Mouse (Mus musculus) E14TG2a.4 (cell line): ENCODE data around the gene Atp5s.

Source experiments
- H3K27me3 ChIP-seq: 2 replicates; pipeline ENCODE4 v1.6.1; 2014; ENCODE audit warnings: low read length, control low read depth; ENCODE audit not compliant: insufficient read depth
- H3K36me3 ChIP-seq: 2 replicates; pipeline ENCODE4 v1.6.1; 2014; ENCODE audit warnings: low read length, control low read depth; ENCODE audit not compliant: insufficient read depth
- H3K4me1 ChIP-seq: replicated peaks from 2 replicates; pipeline ENCODE4 v1.6.1; 2014; ENCODE audit warnings: low read depth, low read length, control low read depth
- H3K4me3 ChIP-seq: replicated peaks from 2 replicates; pipeline ENCODE4 v1.5.1; 2014; ENCODE audit warnings: mild to moderate bottlenecking, low read length
- H3K9me3 ChIP-seq: 2 replicates; pipeline ENCODE4 v1.6.1; 2014; ENCODE audit warnings: low read length, control low read depth
- CTCF ChIP-seq: conservative IDR thresholded peaks from 2 replicates; pipeline ENCODE4 v1.5.1; 2014; ENCODE audit warnings: low read length
- NANOG ChIP-seq: IDR thresholded peaks from 2 replicates; pipeline ENCODE4 v1.6.1; 2014; ENCODE audit warnings: borderline replicate concordance, low read length, mixed read lengths
- POU5F1 ChIP-seq: IDR thresholded peaks from 2 replicates; pipeline ENCODE4 v1.6.1; 2014; ENCODE audit warnings: low read length, borderline replicate concordance

The Atp5s gene

DNA sequence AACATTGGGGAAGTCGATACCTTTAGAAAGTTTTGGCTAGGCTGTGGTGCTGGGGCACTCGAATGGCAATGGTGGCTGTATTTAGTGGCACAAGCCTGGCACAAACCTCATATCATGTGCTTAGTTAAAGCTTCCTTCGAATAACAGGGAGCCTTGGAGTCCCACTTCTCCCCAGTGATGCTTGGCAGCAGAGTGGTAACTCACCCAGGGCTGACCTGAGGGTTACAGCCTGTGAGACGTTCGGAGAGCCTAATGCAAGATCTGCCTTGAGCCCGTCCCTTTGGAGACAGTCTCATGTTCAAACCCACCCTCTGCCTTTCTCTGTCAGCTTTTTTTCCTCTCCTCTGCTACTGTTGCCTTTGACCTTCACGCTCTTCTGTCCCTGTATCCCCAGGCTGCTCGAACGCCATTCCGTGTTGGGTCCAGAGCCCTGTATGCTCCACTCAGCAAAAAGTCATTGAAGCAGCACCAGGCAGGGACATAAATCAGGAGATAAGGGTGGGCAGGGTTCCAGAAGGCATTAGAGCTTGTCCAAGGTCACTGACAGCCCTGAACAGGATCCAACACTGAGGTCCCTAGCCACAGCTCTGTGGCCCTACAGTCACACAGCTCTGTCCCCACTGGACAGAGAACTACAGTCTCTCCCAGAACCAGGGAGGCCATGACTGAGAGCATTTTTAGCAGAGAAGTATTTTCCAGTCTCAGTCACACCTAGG, 57.3 kb downstream of the Atp5s start:
- Histone ChIP-seq H3K4me1 (peaks cover 4% of the 10 kb centered on the region; the same call in 1 of the 2 replicates), H3K9me3 (no peaks in the 10 kb centered on the region), H3K4me3 (no peak overlapping the region), H3K27me3 (peaks cover 7% of the 10 kb centered on the region), H3K36me3 (no peaks in the 10 kb centered on the region)
- TF ChIP-seq POU5F1 (no peak), NANOG (no peak), CTCF (no peak)

DNA sequence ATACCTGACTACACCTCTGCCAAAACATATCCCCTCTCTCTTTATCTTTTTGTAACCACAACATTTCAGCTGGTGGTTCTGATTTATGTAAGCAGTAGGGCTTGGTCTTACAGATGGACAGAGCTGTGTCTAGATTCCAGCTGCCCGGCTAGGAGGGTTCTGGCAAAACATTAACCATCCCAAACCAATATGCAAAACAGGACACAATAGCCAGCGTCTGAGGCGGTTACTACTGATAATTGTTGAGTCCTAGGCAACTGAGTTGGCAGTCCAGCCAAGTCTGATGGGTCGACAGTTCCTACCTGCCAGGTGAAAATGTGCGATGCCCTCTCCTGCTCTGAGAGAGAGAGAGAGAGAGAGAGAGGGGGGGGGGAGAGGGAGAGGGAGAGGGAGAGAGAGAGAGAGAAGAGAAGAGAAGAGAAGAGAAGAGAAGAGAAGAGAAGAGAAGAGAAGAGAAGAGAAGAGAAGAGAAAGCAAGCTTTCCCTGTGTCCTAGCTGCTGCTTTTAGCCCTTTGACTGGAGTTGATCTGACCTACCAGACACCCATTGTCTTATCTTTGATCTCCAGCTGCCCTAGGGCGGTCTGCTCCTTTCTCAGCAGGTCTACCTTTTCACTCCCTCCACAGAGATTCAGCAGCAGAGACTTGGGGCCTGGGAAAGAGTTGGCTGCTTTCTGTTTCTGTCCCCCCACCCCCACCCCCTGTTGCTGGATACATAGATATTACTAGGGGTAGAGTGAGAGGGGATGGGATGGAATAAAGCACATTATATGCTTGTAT, 58.7 kb downstream of the Atp5s start:
- peaks cover 4% of the 10 kb centered on the region; the same call in 1 of the 2 replicates for H3K4me1 ChIP-seq
- H3K4me3 ChIP-seq = no peak overlapping the region
- TF ChIP-seq NANOG (no peak), CTCF (no peak), POU5F1 (no peak)
- no peaks in the 10 kb centered on the region for H3K9me3 ChIP-seq
- no peaks in the 10 kb centered on the region for H3K36me3 ChIP-seq
- peaks cover 16% of the 10 kb centered on the region for H3K27me3 ChIP-seq

DNA sequence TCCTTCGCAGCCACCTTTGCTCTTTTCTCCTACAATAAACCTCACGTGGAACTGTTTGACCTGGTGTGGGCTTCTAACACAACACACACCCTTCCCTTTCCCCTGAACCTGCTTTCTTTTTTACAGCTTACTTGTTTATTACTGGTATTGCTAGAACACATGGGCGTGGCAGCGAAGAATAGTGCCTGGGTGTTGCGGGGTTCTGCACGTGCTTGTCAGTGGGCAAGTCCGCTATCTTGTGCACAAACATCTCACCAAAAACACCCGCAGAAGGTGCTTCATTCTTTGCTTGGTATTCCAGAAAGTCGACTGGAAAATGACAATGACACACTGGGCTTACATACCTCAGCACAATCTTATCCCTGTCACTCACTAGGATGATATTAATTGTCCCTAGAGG, 60.7 kb downstream of the Atp5s start:
- Histone ChIP-seq H3K27me3 (peaks cover 35% of the 10 kb centered on the region), H3K36me3 (no peaks in the 10 kb centered on the region), H3K4me3 (no peak overlapping the region), H3K9me3 (no peaks in the 10 kb centered on the region), H3K4me1 (peaks cover 9% of the 10 kb centered on the region)
- TF ChIP-seq NANOG = no peak
- TF ChIP-seq CTCF = no peak
- no peak for TF ChIP-seq POU5F1

DNA sequence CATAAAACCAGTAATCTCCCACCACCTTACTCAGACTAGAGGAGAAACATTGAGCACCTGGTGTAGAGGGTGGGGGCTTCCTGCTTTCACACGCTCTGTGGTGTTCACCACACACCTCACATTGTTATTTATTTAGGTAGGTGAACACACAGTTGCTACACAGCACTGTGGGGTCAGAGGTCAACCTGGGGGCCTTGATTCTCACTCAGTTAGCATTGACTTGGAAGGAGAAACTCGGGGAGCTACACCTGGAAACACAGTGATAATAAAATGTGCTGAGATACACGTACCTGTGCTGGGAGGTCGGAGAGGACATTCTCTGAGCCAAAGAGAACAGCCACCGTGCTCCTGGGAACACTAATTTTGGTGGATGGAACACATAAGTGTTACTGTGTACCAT, 63.6 kb downstream of the Atp5s start:
- TF ChIP-seq CTCF = no peak
- TF ChIP-seq POU5F1 = no peak
- TF ChIP-seq NANOG = no peak

DNA sequence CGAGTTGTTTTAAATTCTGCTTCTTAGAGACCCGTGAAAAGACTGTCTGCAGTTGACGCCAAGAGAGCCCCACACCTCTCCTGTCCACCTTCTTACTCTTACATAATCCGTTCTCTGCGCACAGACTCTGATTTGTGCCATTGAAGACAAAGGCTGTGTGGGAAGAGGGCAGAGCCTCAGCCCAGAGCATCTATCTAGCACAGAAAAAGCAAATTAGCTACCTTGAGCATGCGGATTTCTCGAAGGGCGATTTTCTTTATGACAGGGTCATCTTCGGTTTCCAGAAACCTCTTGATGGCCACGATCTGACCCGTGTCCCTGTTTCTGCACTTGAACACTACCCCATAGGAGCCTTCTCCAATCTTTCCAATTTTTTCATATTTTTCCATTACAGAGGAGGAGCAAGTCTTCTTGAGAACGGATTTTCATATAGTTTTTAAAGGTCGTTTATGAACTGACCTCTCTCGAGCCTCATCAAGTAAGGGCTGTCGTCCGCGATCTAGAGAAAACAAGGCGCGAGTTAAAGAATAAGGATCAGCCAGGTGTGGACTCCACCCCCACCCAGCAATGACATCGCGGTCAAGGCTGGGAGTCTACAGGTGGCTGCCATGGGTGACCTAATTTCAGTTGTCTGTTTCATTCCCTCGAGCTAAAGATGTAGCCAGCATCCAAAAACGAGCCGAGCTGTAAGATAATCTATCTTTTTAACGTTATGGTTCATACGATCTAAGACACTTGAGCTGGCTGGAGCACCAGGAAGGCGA, 65.2 kb downstream of the Atp5s start:
- Histone ChIP-seq H3K4me1 (peaks cover 15% of the 10 kb centered on the region), H3K9me3 (peaks cover 5% of the 10 kb centered on the region; the same call in 1 of the 2 replicates), H3K4me3 (peak overlapping the region; percentile 76), H3K27me3 (peaks cover 49% of the 10 kb centered on the region), H3K36me3 (no peaks in the 10 kb centered on the region)
- TF ChIP-seq NANOG = no peak
- no peak for TF ChIP-seq POU5F1
- no peak for TF ChIP-seq CTCF

More for the DNA sequence above, 63.6 kb downstream of the Atp5s start:
- Histone ChIP-seq H3K9me3 (no peaks in the 10 kb centered on the region), H3K36me3 (no peaks in the 10 kb centered on the region), H3K27me3 (peaks cover 49% of the 10 kb centered on the region), H3K4me1 (peaks cover 18% of the 10 kb centered on the region), H3K4me3 (no peak overlapping the region)

DNA sequence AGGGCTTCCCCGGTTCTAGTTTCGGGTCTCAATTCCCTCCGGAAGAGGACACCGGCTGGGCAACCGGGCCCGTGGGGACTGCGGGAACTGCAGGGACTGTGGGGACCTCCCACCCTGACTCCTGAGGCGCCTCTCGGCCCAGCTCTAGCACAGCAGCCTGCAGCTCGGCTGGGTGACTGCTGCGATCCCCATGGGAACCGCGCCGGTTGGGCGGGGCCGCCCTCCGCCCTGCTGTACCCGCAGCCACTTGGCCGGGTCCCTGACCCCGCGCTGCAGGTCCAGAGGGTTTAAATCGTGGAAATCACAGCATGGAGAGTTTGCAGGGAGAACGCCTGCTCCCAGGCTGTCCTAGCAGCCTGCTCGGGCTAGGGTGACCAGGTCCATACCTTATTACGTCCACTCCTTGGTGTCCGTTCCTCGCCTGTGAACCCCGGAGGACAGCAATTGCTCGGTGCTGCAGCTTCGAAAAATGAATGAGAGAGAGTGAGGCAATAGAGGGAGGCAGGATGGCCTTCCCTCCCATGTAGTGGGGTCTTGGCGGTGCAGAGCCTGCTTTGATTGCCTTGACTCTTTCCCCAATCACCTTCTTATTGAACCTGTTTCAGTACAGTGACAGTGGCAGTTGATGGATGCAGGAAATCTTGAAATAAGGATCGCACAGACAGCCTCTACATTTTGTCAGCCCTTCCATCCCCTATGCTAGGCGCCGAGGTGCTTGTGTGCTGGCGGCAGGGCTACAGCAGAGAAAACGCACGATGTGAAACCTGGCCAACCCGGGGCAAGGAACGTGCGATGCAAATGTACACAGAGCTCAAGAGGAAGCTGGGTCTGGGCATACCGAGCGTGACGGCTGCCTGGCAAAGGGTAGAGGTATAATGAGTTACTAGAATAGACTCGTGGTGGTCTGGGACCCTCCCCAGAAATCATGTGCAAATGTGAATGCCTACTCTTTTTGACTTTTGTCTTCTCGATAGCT, 66.1 kb downstream of the Atp5s start, which contains the start of gene Cdkl1:
Gene Cdkl1 (minus strand): TSS at position 738 of the 976 bp plus-strand sequence.
- Histone ChIP-seq H3K27me3 (peaks cover 49% of the 10 kb centered on the region), H3K36me3 (no peaks in the 10 kb centered on the region)
- no peak for TF ChIP-seq POU5F1
- TF ChIP-seq NANOG = no peak
- no peak for TF ChIP-seq CTCF

More for the DNA sequence above, 66.1 kb downstream of the Atp5s start, which contains the start of gene Cdkl1:
- Histone ChIP-seq H3K4me3 (peak within 1 kb of the TSS; percentile 76), H3K9me3 (peaks cover 8% of the 10 kb centered on the region; the same call in 1 of the 2 replicates), H3K4me1 (peaks cover 15% of the 10 kb centered on the region)
